7 mouse cellular contexts compared by ENCODE assay signal in the genomic region with DNA sequence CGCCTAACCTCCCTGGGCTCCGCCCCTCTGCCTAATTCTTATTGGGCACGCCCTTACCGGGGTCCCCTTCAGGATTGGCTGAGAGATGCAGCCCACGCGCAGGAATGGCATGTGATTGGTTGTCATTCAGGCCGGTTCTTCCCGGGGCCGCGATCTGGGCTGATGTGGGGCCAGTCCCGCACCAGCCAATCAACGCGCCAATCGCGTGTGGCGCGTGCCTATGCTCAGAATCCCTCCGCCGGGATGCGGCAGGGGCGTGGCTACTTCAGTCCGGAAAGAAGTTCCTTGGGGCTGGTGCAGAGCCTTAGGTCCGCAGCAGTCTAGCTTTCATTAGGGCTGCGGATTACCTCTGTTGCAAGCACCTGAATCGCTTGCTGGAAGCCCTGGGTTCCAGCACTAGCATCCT. TPM values are rescaled to one million over a fixed set of nuclear protein-coding genes. Genes with fewer than 3 reads are reported as not detected.
A peak's percentile ranks its signal among the peaks of the same experiment; 100 is the strongest.
DNase-seq lines count a peak whose midpoint lies in the region; ATAC-seq lines count a peak whose summit lies in the region.

No protein-coding gene starts in this region.

- H3K4me3 ChIP-seq in intestine, embryonic 15.5 days (replicated peaks) = peak overlapping the region; percentile 27
- H3K4me3 ChIP-seq in midbrain, embryonic 10.5 days = peak overlapping the region; percentile 51

- WGBS in intestine, embryonic 15.5 days = under 1% methylated on average over 25 of the region's 25 CpGs
- WGBS in midbrain, embryonic 10.5 days = under 1% methylated on average over 25 of the region's 25 CpGs

- H3K27ac ChIP-seq in intestine, embryonic 15.5 days = no peak overlapping the region
- H3K27ac ChIP-seq in midbrain, embryonic 10.5 days (replicated peaks) = peak overlapping the region; percentile 80

- H3K4me2 ChIP-seq in intestine, embryonic 15.5 days (replicated peaks) = peak overlapping the region; percentile 48

- intact Hi-C loops in gastrocnemius, postnatal 36 days (cut with DNase I) = no loop called here
- intact Hi-C loops in left cerebral cortex, postnatal 25 days (cut with DNase I) = loop anchor here (1.0 kb wide), 1 partner anchor 10 kb away; the partner anchor contains the start of gene Aacs

- H3K9ac ChIP-seq in intestine, embryonic 15.5 days = no peak overlapping the region

- H3K36me3 ChIP-seq in intestine, embryonic 15.5 days = no peaks in the 10 kb centered on the region
- no peaks in the 10 kb centered on the region for H3K36me3 ChIP-seq in midbrain, embryonic 10.5 days

- peak; percentile 97 for DNase-seq in adrenal gland, adult 2 months
- peak; percentile 95 for DNase-seq in embryo, embryonic 11.5 days (ENCODE audit: low read depth, low spot score)
- peak; percentile 87 to 93 for DNase-seq in gastrocnemius, postnatal 36 days
- peak; percentile 97 to 99 for DNase-seq in left cerebral cortex, postnatal 25 days (ENCODE audit: low spot score in 2 of 2)
- peak; percentile 98 for DNase-seq in midbrain, embryonic 10.5 days (ENCODE audit: low spot score)
- DNase-seq in right cerebral cortex, postnatal 4 days = peak; percentile 89

- ATAC-seq in intestine, embryonic 15.5 days = peak; percentile 99

- no peaks in the 10 kb centered on the region for H3K9me3 ChIP-seq in intestine, embryonic 15.5 days
- H3K9me3 ChIP-seq in midbrain, embryonic 10.5 days (replicated peaks) = no peaks in the 10 kb centered on the region

- no peaks in the 10 kb centered on the region for H3K27me3 ChIP-seq in intestine, embryonic 15.5 days (replicated peaks)
- H3K27me3 ChIP-seq in midbrain, embryonic 10.5 days (ENCODE audit: low read depth, poor library complexity, severe bottlenecking) = no peaks in the 10 kb centered on the region

- H3K4me1 ChIP-seq in intestine, embryonic 15.5 days (replicated peaks) = peaks cover 5% of the 10 kb centered on the region
- peaks cover 9% of the 10 kb centered on the region for H3K4me1 ChIP-seq in midbrain, embryonic 10.5 days

RNA-seq across cellular contexts. Expression of gene Aacs, which starts 9.9 kb away (rescaled TPM):
- total RNA-seq in adrenal gland, adult 2 months (2021) = 100 to 1,000 TPM in 1 of 2 experiments, 10 to 100 TPM in 1; 89.4 to 106 TPM
- polyA plus RNA-seq in adrenal gland, adult 2 months (2012; rRNA removed) = 199 and 221 TPM in 2 replicates
- 1 to 10 TPM; 2.5 to 3.8 TPM for total RNA-seq in gastrocnemius, postnatal 36 days (2021)
- polyA plus RNA-seq in intestine, embryonic 15.5 days (2015; fragmentation: Nextera tagmentation; extraction: Ambion mirVana) = 73.0 and 77.0 TPM in 2 replicates
- total RNA-seq in left cerebral cortex, postnatal 25 days (2021) = 10 to 100 TPM; 43.0 to 52.1 TPM
- 63.9 and 71.5 TPM in 2 replicates for polyA plus RNA-seq in midbrain, embryonic 10.5 days (2016; fragmentation: Nextera tagmentation; extraction: Ambion mirVana)

RNA-seq across cellular contexts. Expression of gene Bri3bp, which starts 24.3 kb away (rescaled TPM):
- 10 to 100 TPM; 25.3 to 28.7 TPM for total RNA-seq in adrenal gland, adult 2 months (2021)
- polyA plus RNA-seq in adrenal gland, adult 2 months (2012; rRNA removed) = 11.0 and 22.1 TPM in 2 replicates
- total RNA-seq in gastrocnemius, postnatal 36 days (2021) = 1 to 10 TPM; 3.8 to 4.0 TPM
- polyA plus RNA-seq in intestine, embryonic 15.5 days (2015; fragmentation: Nextera tagmentation; extraction: Ambion mirVana) = 59.6 and 60.4 TPM in 2 replicates
- total RNA-seq in left cerebral cortex, postnatal 25 days (2021) = 10 to 100 TPM; 92.5 to 95.3 TPM
- 49.2 and 54.7 TPM in 2 replicates for polyA plus RNA-seq in midbrain, embryonic 10.5 days (2016; fragmentation: Nextera tagmentation; extraction: Ambion mirVana)

RNA-seq across cellular contexts. Expression of gene Dhx37, which starts 31.8 kb away (rescaled TPM):
- 10 to 100 TPM; 19.2 to 19.6 TPM for total RNA-seq in adrenal gland, adult 2 months (2021)
- 26.0 and 53.9 TPM in 2 replicates for polyA plus RNA-seq in adrenal gland, adult 2 months (2012; rRNA removed)
- total RNA-seq in gastrocnemius, postnatal 36 days (2021) = 1 to 10 TPM; 3.4 to 4.3 TPM
- polyA plus RNA-seq in intestine, embryonic 15.5 days (2015; fragmentation: Nextera tagmentation; extraction: Ambion mirVana) = 10.7 and 11.3 TPM in 2 replicates
- 10 to 100 TPM; 11.4 to 15.2 TPM for total RNA-seq in left cerebral cortex, postnatal 25 days (2021)
- 17.4 and 21.2 TPM in 2 replicates for polyA plus RNA-seq in midbrain, embryonic 10.5 days (2016; fragmentation: Nextera tagmentation; extraction: Ambion mirVana)

Comparison
In these comparisons a context has a peak if more than half of its experiments do, and no peak if none do; other contexts are left out.
1. RNA of gene Aacs, which starts 9.9 kb away (total RNA-seq): 89.4 to 106 TPM in adrenal gland, adult 2 months and 43.0 to 52.1 TPM in left cerebral cortex, postnatal 25 days; 2.5 to 3.8 TPM in gastrocnemius, postnatal 36 days; every median in the first group is over 4 times any median in the second.
2. RNA of gene Bri3bp, which starts 24.3 kb away (total RNA-seq): 92.5 to 95.3 TPM in left cerebral cortex, postnatal 25 days and 25.3 to 28.7 TPM in adrenal gland, adult 2 months; 3.8 to 4.0 TPM in gastrocnemius, postnatal 36 days; every median in the first group is over 4 times any median in the second.
3. Peak in every context shown above with its lines, with median percentiles within 50 percentile points of each other: DNase-seq.